Mouse (Mus musculus): ENCODE results near the gene Ercc1. TPM values are rescaled to one million over a fixed set of nuclear protein-coding genes. Genes with fewer than 3 reads are reported as not detected.

Gene Ercc1
- polyA plus RNA-seq, 1 experiment from 2014 or later, result 96.6 TPM

GRCm38 (mm10) chr7:19304501-19305412 lies 39.8 kb upstream of the Ercc1 start:
- no peak overlapping the region for H3K27ac ChIP-seq
- H3K4me1 ChIP-seq (replicated peaks), result peaks cover 54% of the 10 kb centered on the region
- no peaks in the 10 kb centered on the region for H3K36me3 ChIP-seq
- H3K4me2 ChIP-seq, result peak overlapping the region; percentile 52
- peak overlapping the region; percentile 56 for H3K9ac ChIP-seq
- H3K4me3 ChIP-seq, result peak overlapping the region; percentile 33
- H3K27me3 ChIP-seq, result peaks cover 65% of the 10 kb centered on the region
- H3K9me3 ChIP-seq, result no peaks in the 10 kb centered on the region
- ATAC-seq (ENCODE audit: low FRiP score), result no peak
- WGBS, result 1% methylated on average over 45 of the region's 48 CpGs

DNA sequence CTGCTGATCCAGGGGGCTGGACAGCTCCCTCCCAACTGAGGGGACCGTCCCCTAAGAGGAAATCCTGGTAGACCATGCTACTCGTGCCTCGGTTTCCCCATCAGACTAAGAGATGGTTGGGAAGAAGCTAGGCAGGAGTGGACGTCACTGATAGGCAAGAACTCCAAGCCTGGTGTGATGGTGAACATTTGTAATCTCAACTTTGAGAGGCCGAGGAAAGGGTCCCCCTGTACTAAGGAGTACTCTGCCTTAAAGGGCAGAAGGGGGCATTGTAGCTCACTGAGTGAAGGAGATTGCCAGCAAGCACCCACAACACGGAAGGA lies 39.2 kb upstream of the Ercc1 start:
- Histone ChIP-seq H3K4me1 (replicated peaks) (peaks cover 55% of the 10 kb centered on the region), H3K4me2 (peak overlapping the region; percentile 52), H3K9ac (no peak overlapping the region; the same call in 1 of the 2 replicates), H3K27me3 (peaks cover 65% of the 10 kb centered on the region), H3K9me3 (no peaks in the 10 kb centered on the region), H3K36me3 (no peaks in the 10 kb centered on the region), H3K4me3 (no peak overlapping the region), H3K27ac (no peak overlapping the region)
- WGBS, result 8% methylated on average over 6 of the region's 6 CpGs
- no peak for ATAC-seq (ENCODE audit: low FRiP score)

GRCm38 (mm10) chr7:19305796-19306765 lies 38.5 kb upstream of the Ercc1 start:
- H3K27ac ChIP-seq, result no peak overlapping the region
- 53% methylated on average over 16 of the region's 16 CpGs for WGBS
- peaks cover 56% of the 10 kb centered on the region for H3K4me1 ChIP-seq (replicated peaks)
- no peak overlapping the region for H3K4me2 ChIP-seq
- no peaks in the 10 kb centered on the region for H3K36me3 ChIP-seq
- H3K4me3 ChIP-seq, result no peak overlapping the region
- ATAC-seq (ENCODE audit: low FRiP score), result no peak
- H3K9ac ChIP-seq, result no peak overlapping the region
- no peaks in the 10 kb centered on the region for H3K9me3 ChIP-seq
- H3K27me3 ChIP-seq, result peaks cover 65% of the 10 kb centered on the region

- Histone ChIP-seq H3K27ac (no peak overlapping the region), H3K9me3 (no peaks in the 10 kb centered on the region), H3K36me3 (no peaks in the 10 kb centered on the region), H3K27me3 (peaks cover 66% of the 10 kb centered on the region), H3K9ac (peak overlapping the region; percentile 24; the same call in 1 of the 2 replicates), H3K4me2 (peak overlapping the region; percentile 89), H3K4me3 (no peak overlapping the region), H3K4me1 (replicated peaks) (peaks cover 47% of the 10 kb centered on the region)
- no peak for ATAC-seq (ENCODE audit: low FRiP score)
- 72% methylated on average over 25 of the region's 25 CpGs for WGBS
Measured at GRCm38 (mm10) chr7:19306819-19307738, 37.5 kb upstream of the Ercc1 start.

DNA sequence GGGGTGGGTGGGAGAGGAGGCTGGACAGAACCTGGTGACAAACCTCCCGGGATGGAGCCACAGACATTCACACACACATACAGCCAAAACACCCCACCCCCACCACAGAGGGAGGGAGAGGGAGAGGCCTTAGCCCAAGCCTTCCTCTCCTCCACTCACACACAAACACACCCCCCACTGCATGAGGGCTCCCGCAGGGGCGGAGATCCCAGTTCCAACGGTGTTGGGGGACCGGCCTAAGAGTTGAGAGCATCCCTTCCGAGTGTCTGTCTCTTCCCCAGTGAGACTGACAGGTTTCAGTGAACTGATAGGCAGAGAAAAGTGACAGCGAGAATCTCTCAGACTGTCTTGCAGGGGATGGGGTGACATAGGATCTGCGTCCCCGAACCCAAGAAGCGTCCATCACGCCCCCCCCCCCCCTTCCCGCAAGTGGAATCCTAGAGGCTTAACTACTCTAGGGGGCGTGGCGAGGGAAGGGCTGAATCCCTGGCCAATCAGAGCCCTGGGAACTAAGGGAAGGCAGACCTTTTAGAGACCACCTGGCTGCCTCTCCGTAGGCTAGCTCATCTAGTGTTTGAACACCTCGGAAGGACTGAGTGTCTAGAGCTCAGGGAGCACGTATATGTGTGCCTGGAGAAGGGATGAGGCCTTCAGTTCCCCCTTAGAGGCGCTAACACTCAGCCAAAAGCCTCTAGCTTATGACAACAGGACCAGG lies 36.7 kb upstream of the Ercc1 start:
- H3K27me3 ChIP-seq, result peaks cover 64% of the 10 kb centered on the region
- no peaks in the 10 kb centered on the region for H3K9me3 ChIP-seq
- peak; percentile 54 for ATAC-seq (ENCODE audit: low FRiP score)
- H3K4me1 ChIP-seq (replicated peaks), result peaks cover 44% of the 10 kb centered on the region
- 2% methylated on average over 18 of the region's 18 CpGs for WGBS
- peak overlapping the region; percentile 75 for H3K27ac ChIP-seq
- peak overlapping the region; percentile 62 for H3K9ac ChIP-seq
- H3K36me3 ChIP-seq, result no peaks in the 10 kb centered on the region
- H3K4me2 ChIP-seq, result peak overlapping the region; percentile 89
- H3K4me3 ChIP-seq, result peak overlapping the region; percentile 54

DNA sequence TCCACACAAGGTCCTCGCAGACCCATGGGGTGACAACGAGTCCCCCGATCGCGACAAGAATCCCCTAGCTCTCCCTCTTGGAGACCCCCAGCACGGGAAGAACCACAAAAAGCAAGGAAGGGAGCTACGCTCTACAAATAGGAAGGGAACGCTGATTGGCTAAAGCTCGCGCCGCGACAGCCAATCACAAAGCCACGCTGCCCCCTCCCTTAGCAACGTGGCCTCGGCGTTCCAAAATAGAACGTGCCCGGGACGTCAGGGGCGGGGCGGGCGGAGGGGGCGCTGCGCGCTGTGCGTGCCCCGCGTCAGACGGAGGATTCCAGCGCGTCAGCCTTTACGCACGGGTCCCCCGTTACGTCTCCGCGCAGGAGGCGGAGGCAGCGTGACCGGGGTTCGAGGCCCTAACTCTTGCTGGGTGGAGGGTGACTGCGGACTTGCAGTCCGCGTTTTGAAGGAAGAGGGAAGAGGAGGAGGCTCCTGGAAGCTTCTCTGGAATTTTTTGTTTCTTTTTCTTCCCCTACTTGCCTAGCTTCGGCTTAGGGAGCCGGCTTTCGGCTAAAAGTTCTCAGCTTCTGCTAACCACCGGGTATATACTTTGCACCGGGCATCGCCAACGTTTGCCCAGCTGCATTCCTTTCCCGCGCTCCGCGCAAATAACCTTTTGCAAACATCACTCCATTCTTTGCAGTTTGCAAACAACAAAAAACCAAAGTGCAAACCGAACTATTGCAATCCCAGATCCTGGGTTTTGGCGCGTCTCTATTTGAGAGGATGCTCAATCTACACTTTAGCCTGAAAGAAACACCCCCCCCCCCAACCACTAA lies 35.9 kb upstream of the Ercc1 start:
- H3K36me3 ChIP-seq, result no peaks in the 10 kb centered on the region
- peaks cover 41% of the 10 kb centered on the region for H3K4me1 ChIP-seq (replicated peaks)
- peak overlapping the region; percentile 62 for H3K9ac ChIP-seq
- peaks cover 62% of the 10 kb centered on the region for H3K27me3 ChIP-seq
- WGBS, result under 1% methylated on average over 58 of the region's 58 CpGs
- peak overlapping the region; percentile 75 for H3K27ac ChIP-seq
- no peaks in the 10 kb centered on the region for H3K9me3 ChIP-seq
- peak; percentile 76 for ATAC-seq (ENCODE audit: low FRiP score)
- peak overlapping the region; percentile 89 for H3K4me2 ChIP-seq
- H3K4me3 ChIP-seq, result peak overlapping the region; percentile 54

DNA sequence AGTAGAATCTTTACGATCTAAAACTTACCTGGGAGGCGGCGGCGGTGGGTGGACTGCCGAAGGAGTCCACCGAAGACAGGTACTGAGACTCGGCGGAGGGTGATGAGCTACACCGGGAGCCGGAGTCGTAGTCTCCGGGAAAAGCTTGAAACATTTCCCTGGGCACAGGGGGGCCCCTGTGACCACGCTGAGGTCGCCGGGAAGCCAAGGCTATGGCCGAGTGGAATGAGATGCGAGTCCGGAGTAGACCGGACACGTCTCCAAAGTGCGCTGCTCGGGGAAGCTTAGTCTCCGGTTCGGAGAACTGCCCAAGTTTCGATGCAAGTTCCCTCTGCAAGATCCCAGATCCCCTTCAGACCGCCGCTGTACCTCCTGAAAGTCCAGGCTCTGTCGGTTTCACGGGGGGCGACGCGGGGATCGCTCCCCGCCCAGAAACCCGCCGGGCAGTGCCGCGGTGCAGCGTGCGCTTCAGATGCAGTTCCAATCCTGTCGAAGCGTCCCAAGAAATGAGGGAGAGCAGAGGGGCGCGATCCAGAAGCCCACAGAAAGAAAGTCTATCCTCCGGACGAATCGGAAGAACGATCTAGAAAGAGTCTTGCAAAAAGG lies 35.2 kb upstream of the Ercc1 start:
- 1% methylated on average over 48 of the region's 48 CpGs for WGBS
- Histone ChIP-seq H3K27me3 (peaks cover 61% of the 10 kb centered on the region), H3K4me1 (replicated peaks) (peaks cover 34% of the 10 kb centered on the region)

DNA sequence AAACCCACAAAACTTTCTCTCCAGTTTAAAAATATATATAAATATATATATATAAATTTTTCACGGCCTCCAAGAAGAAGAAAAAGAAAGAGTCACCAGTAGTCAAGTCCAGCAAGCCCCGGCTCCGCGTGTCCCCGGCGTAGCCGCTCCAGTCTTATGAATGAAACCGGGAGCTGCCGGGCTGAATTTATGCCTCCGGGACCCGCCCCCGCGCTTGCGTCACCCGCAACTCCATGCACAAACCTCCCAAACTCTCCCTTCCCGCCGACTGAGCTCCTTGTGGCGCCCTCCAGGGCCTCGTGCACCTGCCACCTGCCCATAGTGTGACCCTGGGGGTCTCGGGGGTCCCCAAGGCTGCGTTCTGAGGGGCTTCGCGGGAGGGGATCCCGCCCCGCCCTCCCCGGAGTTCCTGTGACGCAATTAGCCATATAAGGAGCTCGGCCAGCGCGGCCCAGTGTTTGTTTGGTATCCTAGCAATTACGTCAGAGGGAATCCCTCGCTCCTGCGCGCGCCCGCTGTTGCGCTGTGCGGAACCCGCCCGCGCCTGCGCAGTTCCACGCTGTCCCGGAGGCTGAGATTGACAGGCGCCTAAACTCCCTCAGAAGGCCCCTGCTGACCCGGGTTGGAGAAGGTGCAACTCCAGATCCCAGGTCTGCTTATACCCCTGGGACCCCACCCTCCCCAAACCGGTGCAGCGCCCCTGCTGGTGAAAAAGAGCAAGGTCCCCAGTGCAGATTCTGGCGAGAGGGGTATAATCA lies 34.5 kb upstream of the Ercc1 start, which contains the start of gene Fosb:
Gene Fosb (minus strand): TSS at position 168 of the 758 bp plus-strand sequence.
- no peak within 1 kb of the TSS for H3K27ac ChIP-seq
- WGBS, result under 1% methylated on average over 49 of the region's 49 CpGs
- peak; percentile 88 for ATAC-seq (ENCODE audit: low FRiP score)
- H3K4me2 ChIP-seq, result peak within 1 kb of the TSS; percentile 89
- peaks cover 28% of the 10 kb centered on the region for H3K4me1 ChIP-seq (replicated peaks)
- no peaks in the 10 kb centered on the region for H3K36me3 ChIP-seq
- peak within 1 kb of the TSS; percentile 54 for H3K4me3 ChIP-seq
- no peaks in the 10 kb centered on the region for H3K9me3 ChIP-seq
- peaks cover 60% of the 10 kb centered on the region for H3K27me3 ChIP-seq
- H3K9ac ChIP-seq, result peak within 1 kb of the TSS; percentile 75

More for the DNA sequence above, 35.2 kb upstream of the Ercc1 start:
- peak overlapping the region; percentile 54 for H3K4me3 ChIP-seq
- no peak overlapping the region for H3K27ac ChIP-seq
- no peaks in the 10 kb centered on the region for H3K36me3 ChIP-seq
- peak overlapping the region; percentile 89 for H3K4me2 ChIP-seq
- peak overlapping the region; percentile 62 for H3K9ac ChIP-seq
- no peaks in the 10 kb centered on the region for H3K9me3 ChIP-seq
- ATAC-seq (ENCODE audit: low FRiP score), result no peak

DNA sequence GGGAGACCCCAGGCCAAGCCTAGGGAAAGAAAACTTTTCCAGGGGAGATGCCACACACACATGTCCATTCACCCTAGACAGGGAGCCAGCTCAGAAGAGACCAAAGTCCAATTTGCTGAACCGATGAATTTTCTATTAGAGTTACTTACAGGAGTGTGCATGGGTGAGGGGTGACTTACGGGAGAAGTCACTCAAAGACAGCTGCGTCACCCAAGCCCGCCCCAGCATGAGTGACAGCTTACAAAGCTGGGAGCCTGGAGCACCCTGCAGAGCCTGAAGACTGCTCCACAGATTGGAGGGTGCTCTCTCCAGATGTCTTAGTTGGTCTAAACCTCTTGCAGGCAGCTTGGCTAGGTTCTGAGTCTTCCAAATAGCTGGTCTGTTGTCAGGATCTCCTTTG lies 32.6 kb upstream of the Ercc1 start:
- no peak overlapping the region for H3K27ac ChIP-seq
- H3K4me1 ChIP-seq (replicated peaks), result peaks cover 25% of the 10 kb centered on the region
- 39% methylated on average over 4 of the region's 4 CpGs for WGBS
- H3K36me3 ChIP-seq, result no peaks in the 10 kb centered on the region
- H3K27me3 ChIP-seq, result peaks cover 42% of the 10 kb centered on the region
- 0 out of 2 replicates have a peak overlapping the region, but pooled peaks have one; percentile 19 for H3K9ac ChIP-seq
- H3K4me2 ChIP-seq, result no peak overlapping the region
- no peak for ATAC-seq (ENCODE audit: low FRiP score)
- H3K4me3 ChIP-seq, result no peak overlapping the region
- H3K9me3 ChIP-seq, result no peaks in the 10 kb centered on the region
